Mouse (Mus musculus): ENCODE data around the gene Pttg1ip. TPM values are rescaled to one million over a fixed set of nuclear protein-coding genes. Genes with fewer than 3 reads are reported as not detected.

The Pttg1ip gene
- total and polyA plus RNA-seq, 3 experiments = 106 to 140 (median 111) TPM

DNA sequence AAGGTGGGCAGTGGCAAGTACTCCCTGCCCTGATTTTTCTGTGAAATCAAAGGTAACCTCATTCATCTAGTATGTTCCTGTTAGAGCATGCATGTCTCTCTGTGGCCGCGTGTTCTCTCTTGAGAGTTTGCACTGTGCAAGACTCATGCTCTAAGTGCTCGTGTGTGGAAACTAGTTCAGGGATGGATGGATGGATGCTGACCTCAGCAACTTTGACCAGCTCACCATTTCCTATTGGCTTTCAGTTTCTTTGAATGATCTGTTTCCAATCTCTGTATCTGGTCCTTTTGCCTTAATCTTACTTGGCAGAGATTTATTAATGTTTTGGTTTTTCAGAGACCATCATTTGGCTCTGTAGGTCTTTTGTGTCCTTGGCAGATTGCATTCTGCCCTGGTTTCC is 47.6 kb downstream of the Pttg1ip start:
- Histone ChIP-seq H3K9me3 (replicated peaks) (no peaks in the 10 kb centered on the region), H3K4me3 (ENCODE audit: low read depth, low read length) (no peak overlapping the region), H3K27me3 (ENCODE audit: insufficient read depth, low read length) (no peaks in the 10 kb centered on the region), H3K36me3 (replicated peaks) (peaks cover 91% of the 10 kb centered on the region), H3K4me1 (ENCODE audit: insufficient read depth, low read depth, low read length) (peaks cover 47% of the 10 kb centered on the region)
- ATAC-seq (ENCODE audit: extremely low read depth, insufficient number of reproducible peaks, low FRiP score, poor library complexity, severe bottlenecking) = no peak
- TF ChIP-seq GATA2 (IDR thresholded peaks at IDR 0.05; ENCODE audit: borderline replicate concordance, low read depth, low read length) (no peak), CTCF (IDR thresholded peaks at IDR 0.05; ENCODE audit: low read depth, low read length) (no peak)
- DNase-seq (ENCODE audit: low spot score) = no peak

DNA sequence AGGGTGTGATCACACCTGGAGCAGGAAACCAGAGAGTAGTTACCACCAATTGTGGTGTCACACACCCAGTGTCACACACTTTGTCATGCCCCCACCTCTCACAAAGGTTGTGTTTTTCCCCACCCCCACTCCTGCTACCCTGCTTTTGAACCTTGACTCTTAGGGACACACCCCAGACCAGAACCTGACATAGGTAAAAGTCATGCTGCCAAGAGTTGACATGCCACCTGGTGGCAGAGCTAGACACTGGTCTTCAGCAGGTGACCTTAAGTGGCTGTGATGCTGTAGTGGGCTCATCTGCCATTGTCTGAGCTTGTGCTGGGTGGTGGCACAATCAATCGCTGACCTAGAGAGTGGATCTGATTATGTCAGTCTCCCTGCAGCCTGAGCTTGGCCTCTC is 48.5 kb downstream of the Pttg1ip start:
- ATAC-seq (ENCODE audit: extremely low read depth, insufficient number of reproducible peaks, low FRiP score, poor library complexity, severe bottlenecking) = no peak
- H3K36me3 ChIP-seq (replicated peaks) = peaks cover 90% of the 10 kb centered on the region
- no peaks in the 10 kb centered on the region for H3K9me3 ChIP-seq (replicated peaks)
- no peak for TF ChIP-seq POLR2AphosphoS5 (IDR thresholded peaks at IDR 0.05; ENCODE audit: insufficient replicate concordance, low read depth, low read length)
- TF ChIP-seq TAL1 (conservative IDR thresholded peaks at IDR 0.05; ENCODE audit: low read depth, low read length) = no peak
- no peak for TF ChIP-seq CTCF (IDR thresholded peaks at IDR 0.05; ENCODE audit: low read depth, low read length)
- no peak for TF ChIP-seq GATA2 (IDR thresholded peaks at IDR 0.05; ENCODE audit: borderline replicate concordance, low read depth, low read length)
- TF ChIP-seq GATA1 (IDR thresholded peaks at IDR 0.05; ENCODE audit: borderline replicate concordance, low read length) = no peak
- no peak for DNase-seq (ENCODE audit: low spot score)
- peaks cover 39% of the 10 kb centered on the region for H3K4me1 ChIP-seq (ENCODE audit: insufficient read depth, low read depth, low read length)
- no peak overlapping the region for H3K4me3 ChIP-seq (ENCODE audit: low read depth, low read length)
- H3K27me3 ChIP-seq (ENCODE audit: insufficient read depth, low read length) = no peaks in the 10 kb centered on the region

DNA sequence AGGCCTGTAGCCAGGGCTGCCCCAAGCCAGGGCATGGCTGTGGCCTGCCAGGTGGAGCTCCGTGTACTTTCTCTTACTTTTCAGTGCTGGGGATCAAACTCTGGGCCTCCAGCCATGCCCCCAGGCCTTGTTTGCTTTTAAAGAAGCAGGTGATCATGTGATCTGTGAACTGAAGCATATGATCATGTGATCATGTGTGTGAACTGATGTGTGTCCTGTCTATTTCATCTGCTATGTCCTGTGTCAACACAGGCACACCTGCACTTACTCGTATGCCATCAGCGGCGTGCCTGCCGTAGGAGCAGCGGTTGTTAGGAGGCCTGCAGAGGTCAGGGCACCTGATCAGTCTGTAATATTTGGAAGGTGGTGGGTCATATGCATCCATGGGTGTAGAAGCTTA is 52.5 kb downstream of the Pttg1ip start:
- no peak for ATAC-seq (ENCODE audit: extremely low read depth, insufficient number of reproducible peaks, low FRiP score, poor library complexity, severe bottlenecking)
- TF ChIP-seq TAL1 (conservative IDR thresholded peaks at IDR 0.05; ENCODE audit: low read depth, low read length) = no peak
- TF ChIP-seq POLR2AphosphoS5 (IDR thresholded peaks at IDR 0.05; ENCODE audit: insufficient replicate concordance, low read depth, low read length) = no peak
- TF ChIP-seq GATA2 (IDR thresholded peaks at IDR 0.05; ENCODE audit: borderline replicate concordance, low read depth, low read length) = no peak
- TF ChIP-seq CTCF (IDR thresholded peaks at IDR 0.05; ENCODE audit: low read depth, low read length) = no peak
- TF ChIP-seq GATA1 (IDR thresholded peaks at IDR 0.05; ENCODE audit: borderline replicate concordance, low read length) = no peak
- no peak overlapping the region for H3K4me3 ChIP-seq (ENCODE audit: low read depth, low read length)
- peaks cover 98% of the 10 kb centered on the region for H3K36me3 ChIP-seq (replicated peaks)
- H3K9me3 ChIP-seq (replicated peaks) = no peaks in the 10 kb centered on the region
- peaks cover 15% of the 10 kb centered on the region for H3K4me1 ChIP-seq (ENCODE audit: insufficient read depth, low read depth, low read length)
- DNase-seq (ENCODE audit: low spot score) = no peak
- H3K27me3 ChIP-seq (ENCODE audit: insufficient read depth, low read length) = no peaks in the 10 kb centered on the region

DNA sequence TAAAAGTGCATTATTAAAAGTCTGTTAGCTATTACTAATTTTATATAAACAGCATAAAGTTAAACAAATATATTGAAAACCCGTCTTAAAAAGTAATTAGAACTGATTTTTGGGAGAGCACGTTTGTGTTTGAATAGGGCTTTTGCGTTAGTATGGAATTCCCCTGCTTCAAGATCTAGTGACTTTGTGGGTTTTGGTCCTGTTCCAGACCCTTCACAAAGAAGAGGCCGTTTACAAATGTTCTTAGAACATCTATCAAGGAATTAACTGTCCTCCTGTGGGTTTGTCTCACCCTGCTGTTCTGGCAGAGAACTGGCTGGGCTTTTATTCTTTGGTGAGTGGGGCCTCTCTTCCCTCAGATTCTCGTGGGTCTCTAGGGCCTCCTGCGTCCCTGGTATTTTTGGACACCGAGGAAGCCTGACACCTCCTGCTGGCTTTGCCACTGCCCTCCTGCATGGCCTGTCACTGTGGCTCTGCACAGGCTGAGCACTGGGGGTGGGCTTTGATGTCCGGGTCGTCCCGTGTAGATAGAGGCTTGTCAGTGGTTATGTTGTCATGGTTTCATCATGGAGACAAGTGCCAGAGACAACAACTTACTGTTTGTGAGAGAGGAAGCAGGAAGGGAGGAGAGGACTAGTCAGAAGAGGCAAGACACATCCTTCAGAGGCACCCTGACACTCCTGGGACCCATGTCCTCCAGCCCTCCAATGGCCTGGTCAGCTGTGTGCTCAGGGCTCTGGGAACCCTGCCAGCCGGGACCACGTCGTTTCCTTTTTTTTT is 53.1 kb downstream of the Pttg1ip start:
- ATAC-seq (ENCODE audit: extremely low read depth, insufficient number of reproducible peaks, low FRiP score, poor library complexity, severe bottlenecking) (no peak), DNase-seq (ENCODE audit: low spot score) (no peak)
- Histone ChIP-seq H3K9me3 (replicated peaks) (no peaks in the 10 kb centered on the region), H3K4me1 (ENCODE audit: insufficient read depth, low read depth, low read length) (peaks cover 11% of the 10 kb centered on the region), H3K27me3 (ENCODE audit: insufficient read depth, low read length) (no peaks in the 10 kb centered on the region), H3K36me3 (replicated peaks) (peaks cover 97% of the 10 kb centered on the region), H3K4me3 (ENCODE audit: low read depth, low read length) (no peak overlapping the region)
- no peak for TF ChIP-seq GATA2 (IDR thresholded peaks at IDR 0.05; ENCODE audit: borderline replicate concordance, low read depth, low read length)
- no peak for TF ChIP-seq TAL1 (conservative IDR thresholded peaks at IDR 0.05; ENCODE audit: low read depth, low read length)
- TF ChIP-seq GATA1 (IDR thresholded peaks at IDR 0.05; ENCODE audit: borderline replicate concordance, low read length) = no peak
- no peak for TF ChIP-seq CTCF (IDR thresholded peaks at IDR 0.05; ENCODE audit: low read depth, low read length)
- TF ChIP-seq POLR2AphosphoS5 (IDR thresholded peaks at IDR 0.05; ENCODE audit: insufficient replicate concordance, low read depth, low read length) = no peak

DNA sequence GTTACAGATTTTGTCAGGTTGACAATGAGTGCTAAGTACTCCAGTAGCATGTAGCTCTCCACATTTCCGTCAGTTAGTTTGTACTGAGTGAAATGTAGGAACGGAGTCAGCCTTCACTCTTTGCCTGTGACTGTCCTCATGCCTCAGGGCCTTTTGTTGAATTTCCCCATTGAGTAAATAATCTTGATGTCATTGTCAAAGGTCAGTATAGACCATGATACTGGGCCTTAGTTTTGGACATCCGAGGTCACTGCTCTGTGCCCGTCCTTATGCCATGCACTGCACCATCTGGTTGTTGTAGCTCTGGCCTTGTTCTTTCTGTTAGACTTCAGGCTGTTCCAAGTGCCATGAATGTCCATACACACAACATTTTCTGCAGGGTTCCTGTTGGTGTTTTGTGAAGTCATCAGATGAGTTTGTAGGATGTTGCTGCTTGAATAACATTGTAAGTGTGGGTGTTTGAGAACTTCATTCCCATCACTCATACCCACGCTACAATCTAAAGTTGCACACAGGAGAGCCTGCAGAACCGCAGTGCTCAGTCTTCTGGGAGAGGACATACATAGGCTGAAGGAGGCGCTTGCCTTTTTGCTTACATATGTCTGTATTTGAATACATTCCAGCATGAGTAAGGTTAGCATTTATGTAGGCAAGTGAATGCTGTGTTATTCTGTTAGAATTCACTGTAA is 54.9 kb downstream of the Pttg1ip start:
- Histone ChIP-seq H3K36me3 (replicated peaks) (peaks cover 96% of the 10 kb centered on the region), H3K4me3 (ENCODE audit: low read depth, low read length) (no peak overlapping the region), H3K4me1 (ENCODE audit: insufficient read depth, low read depth, low read length) (peaks cover 6% of the 10 kb centered on the region; the same call in 1 of the 2 replicates), H3K27me3 (ENCODE audit: insufficient read depth, low read length) (no peaks in the 10 kb centered on the region), H3K9me3 (replicated peaks) (no peaks in the 10 kb centered on the region)
- ATAC-seq (ENCODE audit: extremely low read depth, insufficient number of reproducible peaks, low FRiP score, poor library complexity, severe bottlenecking) (no peak), DNase-seq (ENCODE audit: low spot score) (no peak)
- TF ChIP-seq GATA2 (IDR thresholded peaks at IDR 0.05; ENCODE audit: borderline replicate concordance, low read depth, low read length) (no peak), TAL1 (conservative IDR thresholded peaks at IDR 0.05; ENCODE audit: low read depth, low read length) (no peak), GATA1 (IDR thresholded peaks at IDR 0.05; ENCODE audit: borderline replicate concordance, low read length) (no peak), POLR2AphosphoS5 (IDR thresholded peaks at IDR 0.05; ENCODE audit: insufficient replicate concordance, low read depth, low read length) (no peak), CTCF (IDR thresholded peaks at IDR 0.05; ENCODE audit: low read depth, low read length) (no peak)

DNA sequence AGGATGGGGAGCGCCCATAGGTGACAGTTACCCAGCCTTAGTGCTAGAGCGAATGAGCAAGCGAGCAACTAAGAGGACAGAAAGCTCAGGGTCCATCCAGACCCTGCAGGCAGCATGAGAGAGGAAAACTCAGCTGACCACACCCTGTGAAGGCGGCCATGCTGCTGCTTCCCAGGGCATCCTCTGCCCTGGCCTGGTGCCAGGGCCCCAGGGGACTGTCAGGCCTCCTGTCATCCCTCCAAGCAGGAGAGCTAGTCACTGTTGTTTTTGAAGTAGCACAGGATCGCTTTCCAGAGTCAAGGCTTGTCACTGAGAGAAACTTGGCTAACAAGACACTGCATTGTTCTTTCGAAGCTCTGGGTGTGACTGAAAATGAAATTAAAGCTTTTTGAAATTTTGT is 57.4 kb downstream of the Pttg1ip start:
- Histone ChIP-seq H3K9me3 (replicated peaks) (no peaks in the 10 kb centered on the region), H3K4me3 (ENCODE audit: low read depth, low read length) (no peak overlapping the region), H3K36me3 (replicated peaks) (peaks cover 94% of the 10 kb centered on the region), H3K27me3 (ENCODE audit: insufficient read depth, low read length) (no peaks in the 10 kb centered on the region), H3K4me1 (ENCODE audit: insufficient read depth, low read depth, low read length) (peaks cover 8% of the 10 kb centered on the region)
- TF ChIP-seq GATA1 (IDR thresholded peaks at IDR 0.05; ENCODE audit: borderline replicate concordance, low read length) (no peak), TAL1 (conservative IDR thresholded peaks at IDR 0.05; ENCODE audit: low read depth, low read length) (no peak), CTCF (IDR thresholded peaks at IDR 0.05; ENCODE audit: low read depth, low read length) (no peak), GATA2 (IDR thresholded peaks at IDR 0.05; ENCODE audit: borderline replicate concordance, low read depth, low read length) (no peak), POLR2AphosphoS5 (IDR thresholded peaks at IDR 0.05; ENCODE audit: insufficient replicate concordance, low read depth, low read length) (no peak)
- DNase-seq (ENCODE audit: low spot score) = no peak
- ATAC-seq (ENCODE audit: extremely low read depth, insufficient number of reproducible peaks, low FRiP score, poor library complexity, severe bottlenecking) = no peak
